Mouse (Mus musculus) heart, postnatal 10 days (tissue): ENCODE data around the gene Jazf1. TPM values are rescaled to one million over a fixed set of nuclear protein-coding genes. Genes with fewer than 3 reads are reported as not detected.

Source experiments
- DNase-seq, 2 experiments: peaks; one replicate each; pipeline ENCODE4 v3.0.0; 2021
- intact Hi-C: fragments of 180-260 bp; cut with DNase I; formaldehyde crosslinking; loops from one replicate; pipeline ENCODE4 v1.15.1; 2025
- total RNA-seq, 2 experiments: library from RNA; stranded (reverse); gene quantifications; 2 replicates each; pipeline ENCODE4 v1.2.3; 2021

Gene Jazf1
- total RNA-seq = 1 to 10 TPM; 9.8 to 10.0 TPM

- intact Hi-C loops = loop anchor here (5.0 kb wide), 1 partner anchor 74 kb away; no protein-coding TSS in a partner anchor
- peak; percentile 57 to 67 for DNase-seq
These were observed at the start of gene Jazf1 for GRCm38 (mm10) chr6:53067989-53068874. Gene Jazf1 (minus strand): TSS chr6:53068631.

- no peak for DNase-seq
- intact Hi-C loops = no loop called here
These were observed 49.4 kb upstream of the Jazf1 start for GRCm38 (mm10) chr6:53117855-53118254.

GRCm38 (mm10) chr6:53086879-53087278, 18.4 kb upstream of the Jazf1 start:
- intact Hi-C loops = no loop called here
- DNase-seq = no peak

- no peak for DNase-seq
- intact Hi-C loops = no loop called here
These were observed 12.8 kb upstream of the Jazf1 start for GRCm38 (mm10) chr6:53081241-53081640.

- peak; percentile 62 to 67 for DNase-seq
- intact Hi-C loops = no loop called here
These were observed 10.2 kb upstream of the Jazf1 start for GRCm38 (mm10) chr6:53078671-53079070.

GRCm38 (mm10) chr6:53071732-53072131, 3.3 kb upstream of the Jazf1 start:
- no peak for DNase-seq
- intact Hi-C loops = no loop called here

- intact Hi-C loops = loop anchor here (5.0 kb wide), 1 partner anchor 72 kb away; no protein-coding TSS in a partner anchor
- peak; percentile 24 to 30 for DNase-seq
These were observed 1.6 kb upstream of the Jazf1 start for GRCm38 (mm10) chr6:53069976-53070575.

- DNase-seq = no peak
- intact Hi-C loops = loop anchor here (5.0 kb wide), 1 partner anchor 73 kb away; no protein-coding TSS in a partner anchor
These were observed 396 bp upstream of the Jazf1 start for GRCm38 (mm10) chr6:53068875-53069178.

- no peak for DNase-seq
- intact Hi-C loops = loop anchor here (5.0 kb wide), 1 partner anchor 75 kb away; no protein-coding TSS in a partner anchor
These were observed 914 bp downstream of the Jazf1 start for GRCm38 (mm10) chr6:53067446-53067988.

- intact Hi-C loops = loop anchor here (5.0 kb wide), 1 partner anchor 75 kb away; no protein-coding TSS in a partner anchor
- DNase-seq = no peak
These were observed 1.5 kb downstream of the Jazf1 start for GRCm38 (mm10) chr6:53066978-53067377.

- no peak for DNase-seq
These were observed 4.4 kb downstream of the Jazf1 start for GRCm38 (mm10) chr6:53064070-53064469.

GRCm38 (mm10) chr6:53054909-53055308, 13.5 kb downstream of the Jazf1 start:
- intact Hi-C loops = no loop called here
- no peak for DNase-seq

More at GRCm38 (mm10) chr6:53064070-53064469, 4.4 kb downstream of the Jazf1 start:
- intact Hi-C loops = no loop called here

GRCm38 (mm10) chr6:53045501-53045900, 22.9 kb downstream of the Jazf1 start:
- intact Hi-C loops = no loop called here
- no peak for DNase-seq

- intact Hi-C loops = no loop called here
- DNase-seq = no peak
These were observed 30.3 kb downstream of the Jazf1 start for GRCm38 (mm10) chr6:53038176-53038575.

- intact Hi-C loops = no loop called here
- DNase-seq = no peak
These were observed 33.9 kb downstream of the Jazf1 start for GRCm38 (mm10) chr6:53034362-53035011.

- intact Hi-C loops = loop anchor here (2.0 kb wide), 1 partner anchor 112 kb away; no protein-coding TSS in a partner anchor
- peak; percentile 14 to 43 for DNase-seq
These were observed 35.5 kb downstream of the Jazf1 start for GRCm38 (mm10) chr6:53032730-53033484.

GRCm38 (mm10) chr6:53022069-53022468, 46.4 kb downstream of the Jazf1 start:
- DNase-seq = no peak
- intact Hi-C loops = no loop called here

GRCm38 (mm10) chr6:53021081-53021480, 47.4 kb downstream of the Jazf1 start:
- no peak for DNase-seq
- intact Hi-C loops = no loop called here

- intact Hi-C loops = no loop called here
- DNase-seq = no peak
These were observed 50.9 kb downstream of the Jazf1 start for GRCm38 (mm10) chr6:53017357-53018205.
